Mouse (Mus musculus) T-helper 2 cell (primary cell): Measurements from ENCODE around the gene Gpr157.
"Not testable (repeated sequence)": the region's sequence is repeated elsewhere in the genome, so short reads cannot be mapped to it uniquely, and the experiment has no call there.

Source experiments
- in situ Hi-C: fragments of 300-600 bp; cut with MboI, MseI; formaldehyde crosslinking; loops from one replicate; pipeline ENCODE4 v1.15.1; 2025; ENCODE audit warnings: high pct_unique_total_duplicates

The Gpr157 gene

DNA sequence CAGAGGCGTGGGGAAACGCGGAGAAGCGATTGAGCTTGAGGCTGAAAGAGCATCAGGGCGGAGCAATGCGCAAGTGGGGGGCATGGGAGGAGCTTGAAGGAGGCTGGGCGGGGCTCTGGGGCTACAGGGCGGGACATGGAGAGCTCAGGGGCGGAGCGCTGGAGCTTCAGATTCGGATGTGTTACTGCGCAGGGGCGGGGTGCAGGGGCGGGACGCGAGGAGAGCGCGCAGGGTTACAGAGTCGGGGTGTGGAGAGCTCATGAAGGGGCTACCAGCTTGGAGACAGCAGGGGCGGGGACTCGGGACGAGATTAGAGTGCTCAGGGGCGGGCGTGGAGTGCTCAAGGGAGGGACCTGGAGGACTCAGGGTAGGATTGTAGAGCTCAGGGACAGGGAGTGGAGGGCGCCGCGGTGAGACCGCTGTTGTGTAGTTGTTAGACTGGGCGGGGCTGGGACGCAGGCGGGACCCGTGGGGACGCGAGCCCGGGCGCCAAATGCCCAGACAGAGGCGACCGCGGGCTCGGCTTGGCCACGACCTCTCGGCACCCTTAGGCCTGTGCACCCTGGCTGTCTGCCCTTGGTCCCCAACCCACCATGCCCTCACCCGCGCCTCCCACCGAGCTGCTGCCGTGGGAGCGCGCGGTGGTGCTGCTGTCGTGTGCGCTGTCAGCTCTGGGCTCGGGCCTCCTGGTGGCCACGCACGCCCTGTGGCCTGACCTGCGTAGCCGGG is at the start of gene Gpr157:
Gene Gpr157, plus strand, starts transcription at position 205 of the 729 bp plus-strand sequence.
- in situ Hi-C loops: no loop called here

DNA sequence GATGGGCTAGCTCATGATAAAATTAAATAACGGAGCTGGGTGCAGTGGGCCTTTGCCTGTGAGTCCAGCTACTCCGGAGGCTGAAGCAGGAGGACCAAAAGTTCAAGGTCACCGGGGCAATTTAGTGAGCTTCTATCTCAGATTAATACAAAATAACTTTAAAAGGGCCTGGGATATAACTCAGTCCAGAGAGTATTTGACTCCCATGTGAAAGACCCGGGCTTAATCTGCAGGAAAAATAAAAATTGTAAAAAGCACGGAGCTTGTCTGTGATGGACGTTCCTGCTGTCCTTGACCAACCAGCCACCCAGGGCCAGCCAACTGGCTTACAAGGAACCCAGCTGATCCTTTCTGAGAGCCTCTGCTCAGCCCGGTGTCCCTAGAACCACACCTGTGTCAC is 48.6 kb upstream of the Gpr157 start:
- in situ Hi-C loops: loop anchor here (10.0 kb wide), 1 partner anchor 56 kb away; no protein-coding TSS in a partner anchor

DNA sequence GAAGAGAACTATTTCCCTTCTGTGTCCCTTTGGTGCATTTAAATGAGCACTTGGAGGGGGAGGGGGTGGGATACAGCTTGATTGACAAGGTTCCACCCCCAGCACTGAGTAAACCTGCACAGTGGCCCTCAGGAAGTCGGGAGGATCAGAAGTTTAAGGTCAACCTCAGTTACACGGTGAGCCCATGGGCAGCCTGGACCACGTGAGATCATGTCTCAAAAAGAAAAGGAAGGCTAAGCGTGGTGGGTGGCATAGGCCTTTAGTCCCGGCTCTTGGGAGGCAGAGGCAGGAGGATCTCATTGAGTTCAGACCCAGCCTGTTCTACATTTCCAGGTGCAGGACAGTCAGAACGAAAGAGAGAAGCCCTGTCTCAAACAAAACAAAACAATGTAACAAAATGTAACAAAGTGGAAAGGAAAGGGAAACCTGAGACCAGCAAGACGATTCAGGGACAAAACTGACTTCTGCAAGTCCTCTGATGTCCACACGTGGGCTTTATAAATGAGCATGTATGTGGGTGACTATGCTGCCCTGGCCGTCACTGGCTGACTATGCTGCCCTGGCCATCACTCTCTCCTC is 47.1 kb upstream of the Gpr157 start:
- in situ Hi-C loops: no loop called here

DNA sequence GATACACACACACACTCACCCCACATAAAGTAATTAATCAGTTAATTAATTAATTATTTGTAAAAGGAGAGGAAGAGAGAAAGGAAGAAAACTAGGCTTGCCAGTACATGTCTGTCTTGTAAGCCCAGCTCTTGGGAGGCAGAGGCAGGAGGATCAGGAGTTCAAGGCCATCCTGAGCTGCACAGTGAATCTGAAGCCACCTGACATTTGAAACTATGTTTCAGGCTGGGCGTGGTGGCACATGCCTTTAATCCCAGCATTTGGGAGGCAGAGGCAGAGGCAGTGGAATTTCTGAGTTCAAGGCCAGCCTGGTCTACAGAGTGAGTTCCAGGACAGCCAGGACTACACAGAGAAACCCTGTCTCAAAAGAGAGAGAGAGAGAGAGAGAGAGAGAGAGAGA is 46.3 kb upstream of the Gpr157 start:
- in situ Hi-C loops: not testable (repeated sequence)

DNA sequence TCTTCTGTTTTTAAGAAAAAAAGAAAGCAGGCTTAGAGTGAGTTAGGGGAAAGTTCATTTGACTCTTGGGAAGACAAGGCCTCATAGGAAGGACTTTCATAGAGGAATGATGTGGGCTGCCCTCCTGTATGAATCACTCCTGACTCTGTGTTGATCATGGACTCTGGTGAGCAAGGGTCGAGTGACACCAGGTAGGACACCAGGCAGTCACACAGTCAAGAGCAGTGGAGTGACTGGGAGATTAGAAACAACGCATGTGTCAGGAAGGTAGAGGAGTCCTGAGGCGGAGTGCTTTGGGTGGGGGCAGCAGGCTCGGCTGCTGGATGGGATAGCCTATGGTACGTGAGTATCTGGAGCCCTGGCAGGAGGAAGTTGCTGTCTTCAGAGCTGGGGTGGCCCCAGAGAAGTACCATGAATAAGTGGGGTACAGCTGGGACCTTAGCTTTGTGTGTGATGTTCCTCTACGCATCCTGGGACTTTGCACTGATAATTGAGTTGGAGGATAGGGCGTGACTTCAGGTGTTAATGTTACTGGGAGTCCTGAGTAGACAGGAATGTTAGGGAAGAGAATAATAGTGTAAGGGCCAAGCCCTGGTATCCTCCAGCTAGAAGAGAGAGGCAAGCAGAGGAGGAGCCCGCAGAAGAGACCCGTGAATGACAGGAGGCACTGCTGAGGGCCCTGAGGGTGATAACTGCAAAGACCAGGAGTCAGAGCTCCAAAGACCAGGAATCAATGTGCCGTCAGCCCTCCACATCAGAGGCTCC is 45.6 kb upstream of the Gpr157 start:
- in situ Hi-C loops: no loop called here

DNA sequence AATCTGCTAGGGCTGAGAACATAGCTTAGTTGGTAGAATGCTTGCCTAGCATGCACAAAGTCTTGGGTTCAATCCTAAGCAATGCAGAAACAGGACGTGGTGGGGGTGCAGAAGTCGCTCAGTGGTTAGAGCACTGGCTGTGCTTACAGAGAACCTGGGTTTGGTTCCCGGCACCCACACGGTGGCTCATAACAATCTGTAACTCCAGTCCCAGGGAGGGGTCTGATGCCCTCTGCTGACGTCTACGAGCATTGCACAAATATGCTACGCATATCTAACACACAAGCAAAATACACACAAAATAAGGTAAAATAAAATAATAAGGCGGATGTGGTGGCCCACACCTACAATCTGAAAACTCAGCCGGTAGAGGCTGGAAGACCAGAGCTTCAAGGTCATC is 43.6 kb upstream of the Gpr157 start:
- in situ Hi-C loops: no loop called here

DNA sequence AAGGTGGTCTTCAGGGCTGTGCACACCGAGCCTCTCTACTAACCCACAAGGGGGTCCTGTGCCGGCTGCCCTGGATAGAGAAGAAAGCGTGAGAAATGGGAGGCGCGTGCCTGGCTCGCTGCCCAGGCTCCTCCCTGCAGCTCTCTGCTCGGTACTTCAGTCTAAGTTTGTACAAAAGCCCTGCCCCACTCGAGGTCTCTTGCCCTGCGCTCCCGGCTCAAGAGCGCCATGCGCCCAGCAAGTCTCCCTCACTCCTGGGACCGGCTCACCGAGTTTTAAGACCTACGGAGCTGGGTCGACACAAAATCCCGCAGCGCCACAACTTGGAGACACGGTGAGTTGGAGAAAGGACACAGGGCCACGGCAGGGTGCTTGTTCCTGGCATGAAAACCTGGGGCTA is 39.1 kb upstream of the Gpr157 start:
- in situ Hi-C loops: no loop called here

DNA sequence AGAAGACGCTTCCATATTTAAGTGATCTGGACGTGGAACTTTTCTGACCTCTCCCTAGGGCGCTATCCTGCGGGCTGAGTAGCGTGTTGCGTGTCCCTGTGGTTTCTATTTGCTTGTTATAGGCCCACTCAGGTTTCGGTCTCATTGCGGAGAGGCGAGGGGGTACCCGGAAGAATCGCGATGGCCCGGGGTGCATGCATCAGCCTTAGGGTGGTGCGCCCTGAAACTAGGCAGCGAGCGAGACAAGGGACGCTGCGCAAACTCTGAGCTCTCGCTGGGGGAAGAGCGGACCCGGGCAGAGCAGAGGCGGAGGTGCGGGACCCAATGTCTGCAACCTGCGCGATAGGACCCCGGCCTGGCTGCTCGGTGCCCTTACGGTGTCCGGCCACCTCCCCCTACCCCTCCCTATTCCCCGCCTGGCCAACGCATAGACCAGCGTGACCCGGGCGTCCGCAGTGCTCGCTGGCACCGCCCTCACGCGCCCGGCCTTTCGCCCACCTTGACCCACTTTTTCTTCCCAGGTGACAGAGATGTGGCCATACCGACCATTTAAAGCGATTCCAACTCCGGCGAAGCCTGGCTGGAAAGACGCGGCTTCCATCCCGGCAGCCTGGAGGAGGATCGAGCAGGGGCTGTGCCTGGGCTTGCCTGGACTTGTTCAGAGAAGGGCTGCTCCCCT is 38.5 kb upstream of the Gpr157 start:
- in situ Hi-C loops: no loop called here

DNA sequence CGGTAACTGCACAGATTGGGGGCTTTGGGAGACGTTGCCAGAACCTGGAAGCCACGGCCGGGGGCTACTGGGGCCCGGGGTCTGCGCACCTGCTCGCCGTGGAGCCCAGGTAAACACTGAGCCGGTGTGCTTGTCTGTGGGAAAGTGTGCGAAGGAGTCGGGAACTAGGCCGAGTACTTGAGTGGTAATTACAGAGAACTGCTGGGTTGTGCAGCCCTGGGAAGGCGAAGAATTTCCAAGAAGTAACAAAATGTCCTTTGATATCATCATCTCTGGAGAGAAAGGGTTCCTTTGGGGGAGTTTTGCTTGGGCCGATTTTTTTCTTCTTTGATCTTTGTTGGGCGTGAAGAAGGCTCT is 38.0 kb upstream of the Gpr157 start:
- in situ Hi-C loops: no loop called here

DNA sequence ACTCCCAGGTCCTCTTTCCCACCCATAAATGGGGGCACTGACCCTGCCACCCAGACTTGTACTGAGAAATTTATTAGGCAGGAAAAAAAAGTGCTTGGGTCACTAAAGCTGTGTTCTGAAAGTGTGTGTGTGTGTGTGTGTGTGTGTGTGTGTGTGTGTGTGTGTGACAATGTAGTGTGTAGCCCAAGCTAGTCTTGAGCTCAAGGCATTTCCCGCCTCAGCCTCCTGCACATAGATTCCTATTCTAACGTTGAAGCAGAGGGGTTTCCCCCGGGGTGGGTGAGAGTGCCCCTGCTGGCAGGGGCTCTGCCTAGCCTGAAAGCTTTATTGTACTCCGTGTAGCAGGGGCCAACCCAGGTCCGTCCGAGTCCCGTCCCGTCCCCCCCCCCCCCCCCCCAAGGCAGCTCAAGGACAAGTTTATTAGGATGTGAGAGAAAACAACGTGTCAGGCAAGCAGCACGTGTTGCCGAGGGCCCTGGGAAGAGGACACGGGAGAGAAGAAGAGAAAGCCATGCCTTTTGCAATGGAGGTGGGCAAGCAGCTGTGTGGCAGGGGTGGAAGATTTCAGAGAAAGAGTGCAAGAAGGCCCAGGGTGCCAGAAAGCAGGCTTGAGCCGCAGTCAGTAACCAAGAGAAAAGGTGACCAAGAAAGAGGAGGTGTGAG is 37.5 kb upstream of the Gpr157 start:
- in situ Hi-C loops: no loop called here

DNA sequence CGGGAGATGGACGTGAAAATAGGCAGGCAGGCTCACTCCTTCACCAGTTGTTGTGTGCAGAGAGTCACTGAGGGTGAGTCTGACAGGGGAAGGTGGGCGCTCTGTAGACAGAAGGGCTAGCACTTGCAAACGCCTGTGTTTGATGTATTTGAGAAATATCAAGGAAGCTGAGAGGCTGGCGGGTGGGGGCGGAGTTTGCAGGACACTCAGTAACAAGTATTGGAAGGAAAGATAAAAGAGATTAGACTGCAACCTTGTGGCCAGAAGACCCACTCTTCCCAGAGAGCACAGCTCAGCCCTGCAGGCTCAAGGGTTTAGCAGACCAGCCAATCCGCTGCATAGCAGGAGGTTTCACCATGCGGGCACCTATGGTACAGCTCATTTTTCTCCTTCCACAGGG is 35.7 kb upstream of the Gpr157 start:
- in situ Hi-C loops: no loop called here

DNA sequence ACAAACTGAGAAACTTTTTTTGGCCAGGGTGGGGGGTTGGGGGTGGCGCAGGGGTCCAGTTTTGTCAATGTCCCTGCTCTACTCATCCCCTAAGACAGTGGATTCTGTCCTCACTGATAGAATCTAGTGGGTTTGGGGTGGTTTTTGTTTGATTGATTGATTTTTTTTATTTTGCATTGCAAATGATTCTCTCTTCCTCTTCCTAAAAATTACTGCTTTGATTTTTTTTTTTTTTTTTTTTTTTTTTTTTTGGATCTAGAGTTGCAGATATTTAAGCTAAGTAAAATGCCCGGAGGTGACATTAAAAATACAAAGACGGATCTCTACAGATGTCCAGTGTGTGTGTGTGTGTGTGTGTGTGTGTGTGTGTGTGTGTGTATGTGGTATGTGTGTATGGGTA is 34.8 kb upstream of the Gpr157 start:
- in situ Hi-C loops: no loop called here

DNA sequence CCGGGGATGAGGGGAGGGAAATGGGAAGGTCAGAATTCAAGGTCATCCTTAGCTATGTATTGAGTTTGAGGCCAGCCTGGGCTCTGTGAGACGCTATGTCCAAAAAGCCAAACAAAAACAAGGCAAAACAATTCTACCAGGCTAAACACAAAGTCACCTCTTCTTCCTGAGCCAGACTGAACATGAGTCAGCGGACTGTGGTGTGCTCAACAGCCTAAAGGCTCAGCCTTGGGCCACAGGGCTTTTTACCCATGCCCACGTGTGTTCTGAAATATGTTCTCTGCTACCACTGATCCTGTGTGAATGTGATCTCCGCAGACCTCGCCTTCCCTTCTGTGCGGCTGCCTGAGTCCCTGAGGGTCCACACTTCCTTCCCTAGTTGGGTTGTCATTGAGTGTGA is 31.0 kb upstream of the Gpr157 start:
- in situ Hi-C loops: no loop called here

DNA sequence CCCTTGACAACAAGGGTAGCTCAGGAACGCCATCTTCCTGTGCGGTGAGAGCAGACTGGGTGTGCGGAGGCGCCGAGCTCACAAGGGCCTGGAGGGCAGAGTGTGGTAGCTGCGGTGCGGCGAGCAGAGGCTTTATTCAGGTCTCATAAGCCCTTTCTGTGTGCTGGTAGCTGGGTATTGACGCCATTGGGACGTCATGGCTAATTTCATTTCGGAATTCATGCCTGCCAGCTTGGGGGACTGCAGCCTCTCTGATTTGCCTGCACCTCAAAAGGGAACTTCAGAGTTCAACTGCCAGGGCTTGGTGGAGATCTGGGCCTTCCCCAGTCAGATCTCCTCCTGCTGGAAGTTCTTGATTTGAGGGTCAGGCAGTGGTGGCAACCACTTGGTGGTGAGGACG is 29.4 kb upstream of the Gpr157 start:
- in situ Hi-C loops: no loop called here

DNA sequence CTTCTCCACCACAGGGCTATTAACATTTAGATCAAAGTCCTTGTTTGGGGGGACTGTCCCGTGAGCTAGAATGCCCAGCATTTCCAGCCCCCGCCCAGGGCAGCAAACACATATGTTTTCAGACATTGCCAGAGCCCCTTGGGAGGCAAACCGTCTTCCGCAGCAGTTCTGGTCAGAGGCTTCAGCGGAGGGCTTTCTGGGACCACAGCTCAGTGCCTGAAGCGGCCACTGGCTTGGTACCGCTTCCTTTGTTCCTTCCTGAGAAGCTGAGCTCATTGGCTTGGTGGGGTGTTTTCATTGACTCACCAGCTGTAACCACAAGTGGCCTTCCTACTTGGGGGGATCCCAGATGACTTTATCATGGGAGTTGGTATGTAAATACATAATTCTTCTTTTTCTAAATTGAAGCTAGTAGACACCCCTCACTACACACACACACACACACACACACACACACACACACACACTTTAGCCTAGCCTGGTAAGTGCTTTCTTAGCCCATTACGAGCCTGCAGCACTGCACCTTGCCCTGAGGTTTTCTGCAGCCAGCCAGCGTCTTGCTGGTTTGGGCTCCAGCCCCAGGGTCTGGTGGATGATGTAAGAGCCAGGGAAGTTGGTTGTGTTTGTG is 27.2 kb upstream of the Gpr157 start:
- in situ Hi-C loops: no loop called here

DNA sequence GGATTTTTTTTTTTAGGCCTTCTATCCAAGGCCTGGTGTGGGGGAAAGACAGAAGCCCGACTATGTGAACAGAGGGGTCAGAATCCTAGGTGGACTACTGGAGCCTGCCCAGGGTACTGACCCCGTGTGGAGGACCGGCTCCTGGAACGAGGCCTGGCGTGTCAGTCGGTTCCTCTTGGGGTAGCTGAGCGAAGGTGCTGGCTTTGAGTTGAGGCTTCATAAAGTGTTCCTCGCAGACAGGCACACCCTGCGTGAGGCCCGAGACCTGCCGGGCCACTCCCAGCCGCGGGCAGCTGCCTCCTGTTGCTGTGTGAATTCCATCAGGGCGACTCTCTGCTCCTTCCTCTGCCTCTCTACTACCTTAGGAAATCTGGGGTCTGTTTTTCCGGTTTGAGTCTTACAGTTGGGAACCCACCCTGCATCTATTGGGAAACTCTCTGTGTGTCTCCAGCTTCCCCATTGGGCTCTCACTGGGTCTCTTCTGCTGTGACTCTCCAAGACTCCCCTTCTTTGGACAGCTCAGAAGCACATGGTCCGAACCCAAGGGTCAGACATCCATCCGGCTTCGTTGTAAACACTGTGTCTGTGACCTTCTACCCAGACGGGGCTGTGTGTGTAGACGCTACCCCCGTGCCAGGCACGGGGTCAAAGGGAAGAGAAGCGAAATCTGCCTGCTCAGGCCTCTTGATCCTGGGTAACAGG is 26.5 kb upstream of the Gpr157 start:
- in situ Hi-C loops: no loop called here

DNA sequence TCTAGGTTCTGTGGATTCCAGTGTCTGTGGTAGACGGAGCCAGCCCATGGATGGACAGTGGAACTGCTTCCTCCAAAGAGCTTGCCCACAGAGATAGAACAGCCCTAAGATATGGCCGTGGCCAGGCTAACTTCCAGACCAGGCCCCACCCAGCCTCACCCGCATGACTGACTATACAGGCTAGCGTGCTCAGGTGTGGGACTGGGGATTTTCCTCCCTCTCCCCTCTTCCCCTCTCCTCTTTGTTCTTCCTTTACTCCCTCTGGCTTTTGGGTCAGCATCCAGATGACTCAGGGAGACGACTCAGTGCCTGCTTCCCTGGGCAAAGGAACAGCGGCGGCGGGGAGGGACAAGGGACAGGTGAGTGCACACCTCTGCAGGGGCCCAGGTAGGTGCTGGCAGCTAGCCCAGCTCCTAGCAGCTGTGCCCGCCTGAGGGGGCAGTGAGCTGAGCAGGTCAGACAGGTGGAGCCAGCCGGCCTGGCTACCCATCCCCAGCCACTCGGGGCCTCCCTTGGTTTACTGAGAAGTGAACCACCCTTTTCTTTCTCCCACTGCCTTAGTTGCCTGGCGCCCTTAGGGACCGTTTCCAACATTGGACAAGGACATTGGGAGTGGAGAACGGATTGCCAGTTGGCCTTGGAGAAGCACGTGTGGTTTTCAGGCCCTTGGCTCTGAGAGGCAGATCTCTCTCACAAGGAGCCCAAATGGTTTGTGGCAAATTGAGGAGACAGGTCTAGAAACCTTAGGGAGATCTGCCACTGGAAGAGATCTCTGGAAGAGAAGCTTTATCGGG is 25.5 kb upstream of the Gpr157 start:
- in situ Hi-C loops: no loop called here

DNA sequence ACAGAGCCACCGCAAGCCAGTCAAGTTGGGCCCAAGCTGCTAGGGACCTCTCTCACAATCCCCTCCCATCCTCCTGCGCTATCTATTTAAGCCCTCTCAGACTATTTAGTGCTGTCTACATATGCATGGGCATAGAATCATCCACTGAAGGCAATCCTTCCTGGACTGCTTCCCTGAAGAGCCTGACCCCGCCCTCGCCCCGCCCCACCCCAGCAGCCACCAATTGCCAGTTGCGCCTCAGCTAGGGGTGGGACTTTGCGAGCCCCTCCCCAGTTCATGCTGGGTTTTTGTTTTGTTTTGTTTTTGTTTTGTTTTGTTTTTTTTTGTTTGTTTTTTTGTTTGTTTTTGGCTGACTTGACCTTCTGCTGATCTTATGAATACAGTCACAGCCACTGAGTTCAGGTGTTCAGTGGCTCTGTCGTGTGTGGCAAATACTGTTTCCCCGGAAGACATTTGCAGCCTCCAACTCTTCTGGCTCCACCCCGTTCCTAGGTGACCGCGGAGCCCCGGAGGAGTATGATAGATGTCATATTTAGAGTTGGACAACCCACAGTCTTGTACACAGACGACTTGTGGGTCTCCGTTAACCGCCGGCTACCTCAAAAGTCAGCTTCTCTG is 20.4 kb upstream of the Gpr157 start:
- in situ Hi-C loops: no loop called here

DNA sequence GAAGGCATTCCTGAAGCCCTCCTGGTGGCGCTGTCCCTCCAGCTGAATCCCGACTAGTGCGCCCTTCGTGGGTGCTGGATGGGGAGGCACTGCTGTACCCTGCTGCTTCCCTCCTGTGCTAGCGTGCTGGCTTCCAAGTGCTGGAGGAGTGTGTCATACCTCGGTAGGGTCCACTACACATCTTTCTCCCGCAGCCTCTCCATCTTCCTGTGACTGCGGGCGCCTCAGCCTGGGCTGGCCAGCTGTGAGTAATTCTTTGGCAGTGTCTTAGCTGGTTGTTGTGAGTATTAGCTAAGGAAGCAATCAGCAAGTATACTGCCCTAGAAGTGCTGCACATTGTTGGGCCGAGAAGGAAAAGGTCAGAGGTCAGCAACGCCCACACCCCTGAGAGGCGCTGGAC is 18.9 kb upstream of the Gpr157 start:
- in situ Hi-C loops: no loop called here

DNA sequence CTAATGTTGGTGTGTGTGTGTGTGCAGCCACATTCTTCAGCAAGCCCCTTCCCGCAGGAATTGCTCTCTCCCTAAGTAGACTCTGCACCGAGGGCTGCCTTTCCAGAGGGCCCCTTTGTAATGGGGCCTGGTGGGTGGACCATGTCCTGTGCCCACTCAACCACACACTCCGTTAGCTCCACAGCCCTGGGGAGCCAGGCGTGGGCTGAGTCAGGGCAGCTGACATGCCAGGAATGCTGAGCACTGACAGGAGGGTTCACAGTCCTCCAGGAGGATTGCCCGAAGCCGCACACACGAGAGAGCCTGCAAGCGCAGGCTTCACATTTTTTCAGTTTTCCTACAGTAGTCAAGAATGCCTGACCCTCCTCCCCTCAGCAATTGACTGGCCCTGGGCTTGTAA is 17.0 kb upstream of the Gpr157 start:
- in situ Hi-C loops: no loop called here
